Mouse (Mus musculus) liver, embryonic 16.5 days (tissue): ENCODE results near the gene Nfrkb. TPM values are rescaled to one million over a fixed set of nuclear protein-coding genes. Genes with fewer than 3 reads are reported as not detected.

Source experiments
- ATAC-seq: fragments of 200-750 bp; cut with Nextera tagmentation; 2 replicates; pipeline ENCODE4 v1.8.0; 2017; ENCODE audit warnings: low read depth, mild to moderate bottlenecking, moderate number of reproducible peaks, moderate library complexity
- H3K27ac ChIP-seq: fragments of 300-500 bp; sonication (generic); 2 replicates; pipeline ENCODE4 v1.5.1; 2014; ENCODE audit warnings: mild to moderate bottlenecking, low read length
- H3K27me3 ChIP-seq: fragments of 300-500 bp; sonication (generic); 2 replicates; pipeline ENCODE4 v1.6.1; 2014; ENCODE audit warnings: low read depth, low read length, mixed read lengths; ENCODE audit not compliant: control insufficient read depth, insufficient read depth
- H3K36me3 ChIP-seq: fragments of 300-500 bp; sonication (generic); 2 replicates; pipeline ENCODE4 v1.6.1; 2014; ENCODE audit warnings: mild to moderate bottlenecking; ENCODE audit not compliant: control insufficient read depth, insufficient read depth
- H3K4me1 ChIP-seq: fragments of 300-500 bp; sonication (generic); 2 replicates; pipeline ENCODE4 v1.6.1; 2014; ENCODE audit warnings: low read depth, low read length, mixed read lengths; ENCODE audit not compliant: control insufficient read depth
- H3K4me2 ChIP-seq: fragments of 300-500 bp; sonication (generic); 2 replicates; pipeline ENCODE4 v1.6.1; 2014; ENCODE audit warnings: low read depth, low read length, mixed read lengths
- H3K4me3 ChIP-seq: fragments of 300-500 bp; sonication (generic); 2 replicates; pipeline ENCODE4 v1.5.1; 2014; ENCODE audit warnings: low read depth, mild to moderate bottlenecking, low read length
- H3K9ac ChIP-seq: fragments of 300-500 bp; sonication (generic); 2 replicates; pipeline ENCODE4 v1.6.1; 2014; ENCODE audit warnings: low read depth, low read length
- H3K9me3 ChIP-seq: fragments of 300-500 bp; sonication (generic); replicated peaks from 2 replicates; pipeline ENCODE4 v1.6.1; 2016; ENCODE audit warnings: low read length; ENCODE audit not compliant: control insufficient read depth
- WGBS: fragments of 180-500 bp; shearing (Covaris S2); extraction: QIAGEN DNeasy Blood & Tissue Kit; methylation state at CpG from one replicate; pipeline ENCODE4 v1.1.7; 2014; ENCODE audit not compliant: insufficient replicate concordance; 5-methylcytosine and 5-hydroxymethylcytosine counted together
- polyA plus RNA-seq: library from polyadenylated mRNA; unstranded; fragments of >200 nt; fragmentation: Nextera tagmentation; extraction: Ambion mirVana; gene quantifications from 2 replicates; pipeline ENCODE4 v1.2.1, GENCODE M21; 2015

Nfrkb gene
- polyA plus RNA-seq = 4.6 and 5.5 TPM in 2 replicates

DNA sequence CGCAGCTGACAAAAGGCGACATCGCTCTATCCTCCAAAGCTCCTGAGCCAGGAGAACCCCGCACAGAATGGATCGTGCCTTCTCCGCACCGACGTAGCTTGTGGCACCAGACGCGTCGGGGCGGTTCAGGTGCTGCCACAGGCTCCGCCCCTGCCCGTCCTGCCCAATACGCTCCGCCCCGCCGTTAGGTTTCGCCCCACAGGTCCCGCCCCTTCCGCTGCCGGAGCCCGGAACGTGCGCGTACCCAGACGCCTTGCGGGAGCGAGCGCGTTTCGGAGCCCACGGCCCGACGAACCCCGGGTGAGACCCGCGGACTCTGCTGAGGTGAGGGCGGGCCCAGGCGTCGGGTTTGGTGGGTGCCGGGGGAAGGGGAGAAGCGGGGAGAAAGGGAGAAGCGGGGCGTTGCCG is at the start of gene Nfrkb:
Nfrkb (plus strand) TSS at position 246 of the 408 bp plus-strand sequence.
- WGBS = 0% methylated on average over 29 of the region's 46 CpGs
- peaks cover 16% of the 10 kb centered on the region for H3K4me1 ChIP-seq
- no peaks in the 10 kb centered on the region for H3K27me3 ChIP-seq
- H3K4me2 ChIP-seq = peak within 1 kb of the TSS; percentile 91
- H3K9ac ChIP-seq = peak within 1 kb of the TSS; percentile 91
- peak; percentile 99 for ATAC-seq
- peak within 1 kb of the TSS; percentile 67 for H3K27ac ChIP-seq
- H3K9me3 ChIP-seq = no peaks in the 10 kb centered on the region
- H3K36me3 ChIP-seq = no peaks in the 10 kb centered on the region; the same call in 1 of the 2 replicates
- peak within 1 kb of the TSS; percentile 78 for H3K4me3 ChIP-seq

DNA sequence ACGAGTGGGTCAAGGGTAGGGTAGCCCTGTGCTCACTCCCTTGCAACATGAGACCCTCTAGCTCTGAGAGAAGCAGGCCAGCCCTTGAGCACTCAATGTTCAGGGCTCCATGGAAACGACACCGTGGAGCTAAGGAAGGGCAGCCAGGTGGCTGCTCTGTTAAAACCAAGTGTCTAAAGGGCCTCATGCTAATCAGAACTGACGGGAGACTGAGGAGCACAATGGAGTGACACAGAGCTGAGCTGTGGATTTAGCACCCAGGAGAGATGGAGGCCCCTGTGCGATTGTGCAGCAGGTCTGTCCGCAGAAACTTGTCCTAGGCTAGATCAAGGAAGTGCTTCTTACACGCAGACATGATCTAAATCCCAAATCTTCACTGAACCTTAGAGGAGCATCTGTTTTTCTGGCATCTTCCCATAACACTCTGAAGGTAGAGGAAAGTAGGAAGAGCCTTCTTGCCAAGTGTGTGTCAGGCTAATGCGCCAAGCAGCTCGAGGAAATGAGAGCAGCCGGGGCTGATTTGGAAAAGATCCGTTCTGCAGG is 41.6 kb upstream of the Nfrkb start:
- Histone ChIP-seq H3K27me3 (no peaks in the 10 kb centered on the region), H3K4me1 (no peaks in the 10 kb centered on the region), H3K36me3 (no peaks in the 10 kb centered on the region; the same call in 1 of the 2 replicates), H3K4me3 (no peak overlapping the region), H3K27ac (no peak overlapping the region), H3K9ac (no peak overlapping the region), H3K9me3 (no peaks in the 10 kb centered on the region), H3K4me2 (no peak overlapping the region)
- ATAC-seq = no peak
- 76% methylated on average over 11 of the region's 11 CpGs for WGBS

DNA sequence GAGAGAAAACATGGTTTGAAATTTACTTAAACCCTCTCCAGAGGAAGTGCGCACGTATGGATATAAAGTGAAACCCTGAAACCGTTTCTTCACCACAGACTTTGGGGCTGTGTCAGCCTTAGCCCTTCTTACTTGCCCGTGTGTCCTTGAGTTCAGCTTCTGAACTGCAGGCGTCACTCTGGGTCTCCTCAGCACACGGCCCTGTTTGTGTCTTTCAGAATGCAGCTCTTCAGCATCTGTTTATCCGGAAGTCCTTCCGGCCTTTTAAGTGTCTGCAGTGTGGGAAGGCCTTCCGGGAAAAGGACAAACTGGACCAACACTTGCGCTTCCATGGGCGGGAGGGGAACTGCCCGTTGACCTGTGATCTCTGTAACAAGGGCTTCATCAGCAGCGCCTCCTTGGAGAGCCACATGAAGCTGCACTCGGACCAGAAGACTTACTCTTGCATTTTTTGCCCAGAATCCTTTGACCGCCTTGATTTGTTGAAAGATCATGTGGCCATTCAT is 39.4 kb upstream of the Nfrkb start:
- no peaks in the 10 kb centered on the region for H3K27me3 ChIP-seq
- no peaks in the 10 kb centered on the region for H3K9me3 ChIP-seq
- H3K4me3 ChIP-seq = no peak overlapping the region
- ATAC-seq = no peak
- no peaks in the 10 kb centered on the region for H3K4me1 ChIP-seq
- no peak overlapping the region for H3K4me2 ChIP-seq
- no peak overlapping the region for H3K9ac ChIP-seq
- 70% methylated on average over 15 of the region's 15 CpGs for WGBS
- no peaks in the 10 kb centered on the region; the same call in 1 of the 2 replicates for H3K36me3 ChIP-seq
- H3K27ac ChIP-seq = no peak overlapping the region

DNA sequence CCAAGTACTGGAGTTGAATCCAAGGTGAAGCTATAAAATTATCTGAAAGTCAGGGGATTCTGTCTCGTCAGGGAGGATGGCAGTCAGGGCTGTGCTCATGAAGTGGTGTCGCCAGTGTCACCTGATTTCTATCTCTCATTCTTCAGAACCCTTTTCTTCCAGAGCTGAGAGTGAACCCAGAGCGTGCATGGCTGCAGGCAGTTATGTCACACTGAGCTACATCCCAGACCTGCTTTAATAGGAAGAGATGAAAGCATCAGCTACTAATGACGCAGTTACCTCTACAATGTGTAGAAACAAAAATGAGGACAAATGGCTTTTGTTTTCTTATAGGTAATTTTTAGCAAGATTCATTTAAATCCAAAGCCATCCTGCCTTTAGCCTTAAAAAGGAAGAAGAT is 37.5 kb upstream of the Nfrkb start:
- H3K4me2 ChIP-seq = no peak overlapping the region
- no peaks in the 10 kb centered on the region for H3K4me1 ChIP-seq
- ATAC-seq = no peak
- H3K9ac ChIP-seq = no peak overlapping the region
- H3K36me3 ChIP-seq = no peaks in the 10 kb centered on the region
- WGBS = 71% methylated on average over 4 of the region's 4 CpGs
- H3K4me3 ChIP-seq = no peak overlapping the region
- H3K27me3 ChIP-seq = no peaks in the 10 kb centered on the region
- no peaks in the 10 kb centered on the region for H3K9me3 ChIP-seq
- H3K27ac ChIP-seq = no peak overlapping the region

DNA sequence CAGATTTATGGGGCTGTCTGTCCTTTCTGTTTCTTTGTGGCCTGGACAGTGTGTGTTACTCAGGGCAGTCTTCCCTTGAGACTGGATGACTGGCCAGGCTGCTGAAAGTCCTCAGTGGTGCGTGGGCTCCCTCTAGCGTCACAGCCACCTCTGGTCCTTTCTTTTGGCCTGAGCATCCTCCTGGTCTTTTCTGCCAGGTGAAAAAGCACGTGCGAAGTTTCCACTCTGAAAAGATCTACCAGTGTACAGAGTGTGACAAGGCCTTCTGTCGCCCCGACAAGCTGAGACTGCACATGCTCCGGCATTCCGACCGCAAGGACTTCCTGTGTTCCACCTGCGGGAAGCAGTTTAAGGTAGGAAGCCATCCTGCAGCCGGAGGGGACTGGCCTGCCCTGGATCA is 37.1 kb upstream of the Nfrkb start:
- no peaks in the 10 kb centered on the region for H3K4me1 ChIP-seq
- WGBS = 68% methylated on average over 11 of the region's 11 CpGs
- H3K4me2 ChIP-seq = no peak overlapping the region
- H3K27me3 ChIP-seq = no peaks in the 10 kb centered on the region
- peak; percentile 19; the same call in 1 of the 2 replicates for ATAC-seq
- no peak overlapping the region for H3K27ac ChIP-seq
- H3K36me3 ChIP-seq = no peaks in the 10 kb centered on the region
- H3K4me3 ChIP-seq = no peak overlapping the region
- H3K9me3 ChIP-seq = no peaks in the 10 kb centered on the region
- no peak overlapping the region for H3K9ac ChIP-seq

DNA sequence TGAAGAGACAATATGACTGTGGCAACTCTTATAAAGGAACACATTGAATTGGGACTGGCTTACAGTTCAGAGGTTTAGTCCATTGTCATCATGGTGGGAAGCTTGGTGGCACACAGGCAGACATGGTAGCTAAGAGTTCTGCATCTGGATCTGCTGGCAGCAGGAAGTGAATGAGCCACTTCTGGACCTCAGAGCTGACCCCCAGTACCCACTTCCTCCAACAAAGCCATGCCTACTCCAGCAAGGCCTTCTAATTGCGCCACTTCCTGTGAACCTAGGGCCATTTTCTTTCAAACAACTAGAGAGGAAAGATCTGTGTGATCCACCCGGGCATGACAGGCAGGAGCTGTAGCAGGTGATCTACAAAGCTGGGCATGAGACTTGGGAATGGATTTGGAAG is 33.3 kb upstream of the Nfrkb start:
- Histone ChIP-seq H3K9ac (no peak overlapping the region), H3K9me3 (no peaks in the 10 kb centered on the region), H3K4me2 (no peak overlapping the region), H3K36me3 (peaks cover 6% of the 10 kb centered on the region; the same call in 1 of the 2 replicates), H3K4me3 (no peak overlapping the region), H3K4me1 (no peaks in the 10 kb centered on the region), H3K27me3 (no peaks in the 10 kb centered on the region), H3K27ac (no peak overlapping the region)
- WGBS = 46% methylated on average over 2 of the region's 2 CpGs
- no peak for ATAC-seq

DNA sequence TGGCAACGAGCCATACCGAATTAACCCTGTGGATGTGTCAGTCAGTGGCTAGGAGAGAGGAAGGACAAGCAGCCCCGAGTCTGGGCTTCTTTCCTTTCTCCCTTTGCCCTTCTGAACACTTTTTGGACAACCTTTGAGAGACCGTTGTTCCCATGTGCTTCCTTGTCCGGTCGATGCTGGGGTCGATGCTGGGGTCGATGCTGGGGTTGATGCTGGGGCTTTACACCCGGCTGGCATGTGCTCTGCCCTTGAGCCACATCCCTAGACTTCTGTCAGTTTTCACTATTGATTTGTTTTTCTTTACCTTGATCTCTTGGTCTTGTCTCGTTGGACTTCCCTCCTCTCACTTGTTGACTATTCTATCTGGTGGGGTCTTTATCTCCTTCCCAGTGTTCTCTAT is 32.5 kb upstream of the Nfrkb start:
- Histone ChIP-seq H3K36me3 (peaks cover 6% of the 10 kb centered on the region; the same call in 1 of the 2 replicates), H3K4me2 (no peak overlapping the region), H3K4me3 (no peak overlapping the region), H3K27ac (peak overlapping the region; percentile 12; the same call in 1 of the 2 replicates), H3K9ac (no peak overlapping the region), H3K9me3 (no peaks in the 10 kb centered on the region), H3K4me1 (no peaks in the 10 kb centered on the region), H3K27me3 (no peaks in the 10 kb centered on the region)
- 71% methylated on average over 10 of the region's 10 CpGs for WGBS
- no peak for ATAC-seq

DNA sequence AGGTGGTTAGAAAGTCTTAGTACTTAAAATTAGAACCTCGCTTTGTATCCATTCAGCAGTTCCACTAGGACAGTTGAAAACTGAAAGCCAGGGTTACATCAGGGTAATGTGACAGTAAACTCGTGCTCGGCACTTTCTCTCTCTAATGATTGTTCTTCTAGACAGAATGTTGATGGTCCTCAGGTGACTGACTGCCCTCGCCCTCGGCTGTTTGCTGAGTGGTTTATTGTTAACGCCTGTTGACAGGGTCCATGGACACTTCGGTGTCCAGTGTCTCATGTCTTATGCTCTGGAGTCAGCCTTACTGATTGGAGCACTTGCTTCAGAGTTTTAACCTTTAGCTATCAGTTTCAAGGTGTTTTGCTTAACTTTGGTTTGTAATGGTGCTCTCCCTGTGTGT is 31.9 kb upstream of the Nfrkb start:
- Histone ChIP-seq H3K27ac (peak overlapping the region; percentile 21; the same call in 1 of the 2 replicates), H3K9me3 (no peaks in the 10 kb centered on the region), H3K27me3 (no peaks in the 10 kb centered on the region), H3K4me3 (no peak overlapping the region), H3K36me3 (peaks cover 6% of the 10 kb centered on the region), H3K4me2 (no peak overlapping the region), H3K9ac (no peak overlapping the region), H3K4me1 (no peaks in the 10 kb centered on the region)
- peak; percentile 85 for ATAC-seq
- 70% methylated on average over 7 of the region's 7 CpGs for WGBS

DNA sequence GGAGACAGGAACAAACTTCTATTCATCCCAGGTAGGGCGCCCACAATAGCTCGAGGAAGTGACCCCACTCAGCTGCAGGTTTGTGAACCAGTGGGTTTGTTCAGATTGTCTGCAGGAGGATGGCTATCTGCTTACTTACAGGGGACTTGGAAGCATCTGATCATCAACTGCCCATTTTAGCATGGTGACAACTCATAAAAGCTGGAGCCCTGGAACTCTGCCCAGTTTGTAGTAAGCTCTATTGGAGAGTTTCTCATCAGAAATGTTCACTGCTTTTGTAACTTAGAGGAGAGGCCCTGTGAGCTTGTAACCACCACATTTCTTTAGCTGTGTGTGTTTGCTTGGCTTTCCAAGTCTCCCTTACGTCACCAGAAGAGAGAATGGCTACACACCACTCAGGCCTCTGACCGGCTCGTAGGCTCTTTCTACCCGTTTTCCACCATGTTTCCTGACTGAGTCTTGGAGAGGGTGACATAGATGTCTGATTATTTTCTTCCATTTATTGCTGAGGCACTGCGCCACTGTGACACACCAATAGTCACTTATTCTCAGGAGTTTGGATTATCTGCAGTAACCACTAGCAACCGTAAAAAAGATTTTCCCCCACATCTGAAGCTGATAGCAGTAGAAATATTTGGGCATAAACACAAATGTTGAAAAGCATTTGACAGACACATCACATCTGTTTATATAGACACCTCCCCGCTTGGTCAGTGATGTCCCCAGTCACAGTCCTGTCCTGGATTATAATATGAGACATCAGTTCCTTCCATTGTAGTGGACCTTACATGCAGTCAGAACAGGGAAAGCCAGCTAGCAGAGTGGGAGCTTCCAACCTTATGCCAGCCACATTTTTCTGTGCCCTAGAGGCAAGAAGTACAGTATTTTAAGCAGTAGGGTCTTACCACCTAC is 22.0 kb upstream of the Nfrkb start:
- no peaks in the 10 kb centered on the region; the same call in 1 of the 2 replicates for H3K4me1 ChIP-seq
- no peak overlapping the region for H3K9ac ChIP-seq
- H3K27ac ChIP-seq = no peak overlapping the region
- H3K4me3 ChIP-seq = no peak overlapping the region
- ATAC-seq = no peak
- H3K36me3 ChIP-seq = peaks cover 14% of the 10 kb centered on the region
- no peak overlapping the region for H3K4me2 ChIP-seq
- H3K27me3 ChIP-seq = no peaks in the 10 kb centered on the region
- WGBS = 78% methylated on average over 9 of the region's 9 CpGs
- H3K9me3 ChIP-seq = no peaks in the 10 kb centered on the region
